Mouse (Mus musculus) heart, adult 2 months (tissue): ENCODE data around the gene Olig2.

Experiments
- CTCF ChIP-seq: fragments of 200-600 bp; IDR thresholded peaks from 2 replicates; pipeline ENCODE4 v1.8.1; 2022; ENCODE audit warnings: antibody characterized with exemption, mild to moderate bottlenecking, moderate library complexity
- POLR2A ChIP-seq: fragments of 200-500 bp; IDR thresholded peaks from 2 replicates; pipeline ENCODE4 v1.6.1; 2011; ENCODE audit warnings: mild to moderate bottlenecking, low read depth, low read length, control low read depth; ENCODE audit not compliant: insufficient read depth

GRCm38 (mm10) chr16:91188304-91188703 lies 37.0 kb upstream of the Olig2 start:
- no peak for TF ChIP-seq POLR2A
- no peak for TF ChIP-seq CTCF
